12 mouse cellular contexts compared by ENCODE assay signal in the genomic region with DNA sequence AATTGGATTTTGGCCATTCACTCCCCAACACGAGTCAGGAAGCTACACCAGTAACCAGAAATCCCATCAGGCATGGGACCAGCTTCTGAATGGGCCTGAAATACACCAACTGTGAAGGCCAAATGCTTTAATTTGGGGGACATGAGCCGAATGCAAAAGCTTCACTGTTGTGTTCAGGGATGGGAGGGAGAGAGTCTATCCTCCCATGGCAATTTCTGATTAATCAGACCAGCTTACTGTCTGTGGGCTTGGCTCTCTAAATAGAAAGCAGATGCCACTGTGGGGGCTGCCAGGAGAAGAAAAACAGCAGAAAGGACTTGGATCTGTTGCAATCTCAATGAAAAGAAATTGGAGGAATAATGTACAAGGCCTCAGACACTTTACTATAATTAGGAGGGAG.
A peak's percentile ranks its signal among the peaks of the same experiment; 100 is the strongest.
DNase-seq lines count a peak whose midpoint lies in the region; ATAC-seq lines count a peak whose summit lies in the region.
"Had no signal": no experiment of that assay in that cellular context is flagged by ENCODE, and none has a peak within 500 bp of the region (broad histone marks: within the 10 kb centered on the region; RNA-seq: fewer than 3 reads in every experiment).

No protein-coding gene starts in this region.

- no peaks in the 10 kb centered on the region for H3K9me3 ChIP-seq in hindbrain, embryonic 15.5 days
- no peaks in the 10 kb centered on the region for H3K9me3 ChIP-seq in hindbrain, embryonic 13.5 days
- H3K9me3 ChIP-seq in heart, embryonic 12.5 days (replicated peaks) = no peaks in the 10 kb centered on the region
- H3K9me3 ChIP-seq: heart, embryonic 13.5 days; limb, embryonic 12.5 days; lung, embryonic 15.5 days had no signal

- WGBS in hindbrain, embryonic 15.5 days = 48% methylated on average over 2 of the region's 2 CpGs
- WGBS in hindbrain, embryonic 13.5 days = 64% methylated on average over 2 of the region's 2 CpGs
- WGBS in heart, embryonic 12.5 days = 62% methylated on average over 2 of the region's 2 CpGs

- DNase-seq in cerebellum, adult 9-10 months = peak; percentile 65
- peak; percentile 65 to 66 for DNase-seq in layer of hippocampus, adult 8-10 months (ENCODE audit: low spot score in 2 of 2)
- DNase-seq in right cerebral cortex, adult 2 months (ENCODE audit: low spot score in 2 of 2) = peak; percentile 59 to 62
- DNase-seq in MN1 (ENCODE audit: low spot score) = no peak
- DNase-seq: kidney, adult 2 months had no signal

- H3K27me3 ChIP-seq in hindbrain, embryonic 15.5 days = no peaks in the 10 kb centered on the region
- no peaks in the 10 kb centered on the region for H3K27me3 ChIP-seq in hindbrain, embryonic 13.5 days
- H3K27me3 ChIP-seq in heart, embryonic 12.5 days (replicated peaks) = no peaks in the 10 kb centered on the region
- H3K27me3 ChIP-seq: heart, embryonic 13.5 days; limb, embryonic 12.5 days; lung, embryonic 15.5 days had no signal

- H3K27ac ChIP-seq in hindbrain, embryonic 15.5 days (replicated peaks) = no peak overlapping the region
- no peak overlapping the region for H3K27ac ChIP-seq in hindbrain, embryonic 13.5 days
- H3K27ac ChIP-seq in heart, embryonic 12.5 days (ENCODE audit: poor library complexity, severe bottlenecking) = no peak overlapping the region
- H3K27ac ChIP-seq: heart, embryonic 13.5 days; limb, embryonic 12.5 days; lung, embryonic 15.5 days had no signal

- ATAC-seq in hindbrain, embryonic 15.5 days (ENCODE audit: low FRiP score, low read depth) = peak; percentile 85
- no peak for ATAC-seq in hindbrain, embryonic 13.5 days (ENCODE audit: low FRiP score)
- no peak for ATAC-seq in erythroid progenitor cell, adult 5-6 weeks (replicated peaks; ENCODE audit: low FRiP score, poor library complexity, severe bottlenecking)
- no peak for ATAC-seq in heart, embryonic 12.5 days (ENCODE audit: insufficient number of reproducible peaks, low FRiP score)

- no peak overlapping the region for H3K4me3 ChIP-seq in hindbrain, embryonic 15.5 days
- H3K4me3 ChIP-seq in hindbrain, embryonic 13.5 days = no peak overlapping the region
- no peak overlapping the region for H3K4me3 ChIP-seq in heart, embryonic 12.5 days
- H3K4me3 ChIP-seq: heart, embryonic 13.5 days; limb, embryonic 12.5 days; lung, embryonic 15.5 days had no signal

- H3K9ac ChIP-seq in hindbrain, embryonic 15.5 days = no peak overlapping the region
- no peak overlapping the region for H3K9ac ChIP-seq in hindbrain, embryonic 13.5 days
- H3K9ac ChIP-seq in heart, embryonic 12.5 days = no peak overlapping the region
- H3K9ac ChIP-seq: heart, embryonic 13.5 days; limb, embryonic 12.5 days; lung, embryonic 15.5 days had no signal

- no peaks in the 10 kb centered on the region for H3K36me3 ChIP-seq in hindbrain, embryonic 15.5 days
- no peaks in the 10 kb centered on the region for H3K36me3 ChIP-seq in hindbrain, embryonic 13.5 days
- no peaks in the 10 kb centered on the region for H3K36me3 ChIP-seq in heart, embryonic 12.5 days
- H3K36me3 ChIP-seq: heart, embryonic 13.5 days; limb, embryonic 12.5 days; lung, embryonic 15.5 days had no signal

- no peaks in the 10 kb centered on the region for H3K4me1 ChIP-seq in hindbrain, embryonic 15.5 days (replicated peaks)
- no peaks in the 10 kb centered on the region for H3K4me1 ChIP-seq in hindbrain, embryonic 13.5 days (replicated peaks)
- peaks cover 6% of the 10 kb centered on the region; the same call in 1 of the 2 replicates for H3K4me1 ChIP-seq in heart, embryonic 12.5 days (replicated peaks)
- H3K4me1 ChIP-seq: limb, embryonic 12.5 days; lung, embryonic 15.5 days had no signal

- no peak overlapping the region for H3K4me2 ChIP-seq in hindbrain, embryonic 15.5 days
- H3K4me2 ChIP-seq in hindbrain, embryonic 13.5 days = no peak overlapping the region
- H3K4me2 ChIP-seq in heart, embryonic 12.5 days = no peak overlapping the region
- H3K4me2 ChIP-seq: heart, embryonic 13.5 days; limb, embryonic 12.5 days; lung, embryonic 15.5 days had no signal
